Mouse (Mus musculus): ENCODE measurements at regions not wholly inside any gene's neighbourhood (a gene's known extent, or its start where the extent isn't known, plus 50 kb on each side); places are given as distances from the start of the nearest gene placed in this dataset.
"Not testable (repeated sequence)": the region's sequence is repeated elsewhere in the genome, so short reads cannot be mapped to it uniquely, and the experiment has no call there.

DNA sequence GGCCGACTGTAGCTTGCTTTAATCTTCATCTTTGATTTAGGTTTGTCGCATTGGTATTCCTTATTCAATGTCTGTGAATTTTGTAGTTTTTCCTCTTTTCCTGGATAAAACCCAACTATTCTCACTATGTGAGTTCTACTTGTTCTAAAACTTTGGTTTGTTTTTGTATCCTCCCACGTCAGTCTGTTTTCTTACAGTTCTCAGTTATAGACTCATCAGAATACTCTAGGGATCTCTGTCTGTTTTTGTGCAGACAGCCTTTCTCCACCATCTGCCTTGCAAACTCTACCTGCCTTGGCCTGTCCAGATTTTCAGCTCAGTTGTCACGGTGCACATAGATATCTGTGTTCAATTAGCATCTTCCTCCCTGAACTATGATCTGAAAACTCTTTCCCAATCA lies 249.3 kb downstream of the Adgrg6 start:
- Histone ChIP-seq H3K9me3 (ENCODE audit: control insufficient read depth, low read length) (no peaks in the 10 kb centered on the region), H3K9ac (ENCODE audit: low read length) (no peak overlapping the region), H3K27ac (replicated peaks) (no peak overlapping the region), H3K4me1 (replicated peaks; ENCODE audit: control insufficient read depth, insufficient read depth) (no peaks in the 10 kb centered on the region), H3K27me3 (ENCODE audit: control insufficient read depth, insufficient read depth, low read length) (no peaks in the 10 kb centered on the region), H3K36me3 (ENCODE audit: control insufficient read depth, insufficient read depth, low read length) (no peaks in the 10 kb centered on the region), H3K4me2 (replicated peaks; ENCODE audit: low read depth) (no peak overlapping the region), H3K4me3 (ENCODE audit: low read depth, low read length) (no peak overlapping the region)
- ATAC-seq (ENCODE audit: low FRiP score, low TSS enrichment) (no peak), DNase-seq (ENCODE audit: low spot score) (no peak)
- WGBS = 76% methylated on average over 4 of the region's 4 CpGs
- TF ChIP-seq CTCF (IDR thresholded peaks at IDR 0.05; ENCODE audit: low read depth) (no peak), EP300 (optimal IDR thresholded peaks at IDR 0.05) (no peak)

DNA sequence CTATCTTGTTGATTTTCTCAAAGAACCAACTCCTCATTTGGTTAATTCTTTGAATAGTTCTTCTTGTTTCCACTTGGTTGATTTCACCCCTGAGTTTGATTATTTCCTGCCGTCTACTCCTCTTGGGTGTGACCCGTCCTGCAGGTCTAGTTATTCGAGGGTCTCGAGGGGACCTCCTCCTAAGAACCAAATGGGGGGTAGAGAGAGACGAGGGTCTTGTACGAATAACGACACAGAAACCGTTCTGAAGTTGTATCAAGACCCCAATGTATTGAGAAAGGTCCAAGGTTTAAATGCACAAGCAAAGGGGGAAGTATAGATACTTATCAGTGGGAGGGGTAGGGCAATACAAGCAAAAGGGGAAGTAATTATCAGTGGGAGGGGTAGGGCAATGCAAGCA lies 252.8 kb downstream of the Adgrg6 start:
- not testable (repeated sequence) for H3K4me3 ChIP-seq (ENCODE audit: low read depth, low read length); H3K9me3 ChIP-seq (ENCODE audit: control insufficient read depth, low read length); ATAC-seq (ENCODE audit: low FRiP score, low TSS enrichment); H3K27ac ChIP-seq (replicated peaks); H3K4me1 ChIP-seq (replicated peaks; ENCODE audit: control insufficient read depth, insufficient read depth); H3K4me2 ChIP-seq (replicated peaks; ENCODE audit: low read depth); DNase-seq (ENCODE audit: low spot score); H3K36me3 ChIP-seq (ENCODE audit: control insufficient read depth, insufficient read depth, low read length); H3K27me3 ChIP-seq (ENCODE audit: control insufficient read depth, insufficient read depth, low read length); H3K9ac ChIP-seq (ENCODE audit: low read length)
- WGBS = 88% methylated on average over 6 of the region's 8 CpGs

- Histone ChIP-seq H3K4me2 (replicated peaks; ENCODE audit: low read depth) (no peak overlapping the region), H3K27me3 (ENCODE audit: control insufficient read depth, insufficient read depth, low read length) (no peaks in the 10 kb centered on the region), H3K27ac (replicated peaks) (no peak overlapping the region), H3K4me3 (ENCODE audit: low read depth, low read length) (no peak overlapping the region), H3K36me3 (ENCODE audit: control insufficient read depth, insufficient read depth, low read length) (no peaks in the 10 kb centered on the region), H3K4me1 (replicated peaks; ENCODE audit: control insufficient read depth, insufficient read depth) (no peaks in the 10 kb centered on the region), H3K9ac (ENCODE audit: low read length) (no peak overlapping the region), H3K9me3 (ENCODE audit: control insufficient read depth, low read length) (no peaks in the 10 kb centered on the region)
- DNase-seq (ENCODE audit: low spot score) = no peak
- TF ChIP-seq CTCF (IDR thresholded peaks at IDR 0.05; ENCODE audit: low read depth) = no peak
- no peak for TF ChIP-seq EP300 (optimal IDR thresholded peaks at IDR 0.05)
- 79% methylated on average over 4 of the region's 4 CpGs for WGBS
- ATAC-seq (ENCODE audit: low FRiP score, low TSS enrichment) = no peak
These were observed 257.9 kb downstream of the Adgrg6 start for GRCm38 (mm10) chr10:14287551-14287950.

DNA sequence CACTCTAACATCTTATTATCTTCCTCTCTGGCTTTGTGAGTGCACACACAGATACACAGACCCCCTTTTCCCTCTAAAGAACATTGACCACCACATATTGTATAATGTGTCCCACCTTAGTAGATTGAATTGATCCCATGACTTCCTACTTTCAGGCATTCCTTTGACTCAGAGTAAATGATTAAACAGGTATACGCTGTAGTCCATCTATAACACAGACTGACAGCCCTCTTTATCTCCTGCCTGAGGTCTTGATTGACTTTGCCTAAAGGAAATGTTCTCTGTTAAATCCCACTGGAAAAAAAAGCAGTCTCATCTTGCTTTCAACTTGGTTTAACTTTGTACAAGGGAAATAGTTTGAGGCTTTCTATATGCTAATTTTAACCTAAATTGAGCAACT lies 268.8 kb downstream of the Adgrg6 start:
- H3K36me3 ChIP-seq (ENCODE audit: control insufficient read depth, insufficient read depth, low read length) = no peaks in the 10 kb centered on the region
- H3K4me1 ChIP-seq (replicated peaks; ENCODE audit: control insufficient read depth, insufficient read depth) = no peaks in the 10 kb centered on the region
- no peaks in the 10 kb centered on the region for H3K9me3 ChIP-seq (ENCODE audit: control insufficient read depth, low read length)
- no peak overlapping the region for H3K9ac ChIP-seq (ENCODE audit: low read length)
- H3K4me3 ChIP-seq (ENCODE audit: low read depth, low read length) = no peak overlapping the region
- DNase-seq (ENCODE audit: low spot score) = no peak
- no peak overlapping the region for H3K27ac ChIP-seq (replicated peaks)
- H3K4me2 ChIP-seq (replicated peaks; ENCODE audit: low read depth) = no peak overlapping the region
- ATAC-seq (ENCODE audit: low FRiP score, low TSS enrichment) = no peak
- no peaks in the 10 kb centered on the region for H3K27me3 ChIP-seq (ENCODE audit: control insufficient read depth, insufficient read depth, low read length)
- TF ChIP-seq CTCF (IDR thresholded peaks at IDR 0.05; ENCODE audit: low read depth) (no peak), EP300 (optimal IDR thresholded peaks at IDR 0.05) (no peak)
- WGBS = 36% methylated on average over 1 of the region's 1 CpGs

DNA sequence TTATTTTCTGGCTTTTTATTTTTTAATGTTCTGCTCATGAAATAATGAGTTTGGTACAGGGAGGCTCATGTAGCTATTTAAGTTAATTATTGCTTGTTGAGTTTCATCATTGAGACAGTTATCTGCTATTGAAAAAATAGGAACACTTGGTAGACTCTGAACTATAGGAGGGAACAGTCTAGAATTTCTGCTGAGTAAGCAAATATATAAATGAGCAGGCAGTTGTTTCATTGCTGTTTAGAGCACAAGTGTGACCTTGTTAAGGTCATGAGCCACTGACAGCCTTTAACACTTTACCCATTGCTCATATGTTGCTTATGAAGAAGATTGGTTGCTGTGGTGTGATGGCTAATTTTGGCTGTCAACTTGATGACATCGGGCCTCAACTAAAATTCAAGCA lies 270.0 kb downstream of the Adgrg6 start:
- Histone ChIP-seq H3K4me3 (ENCODE audit: low read depth, low read length) (no peak overlapping the region), H3K27ac (replicated peaks) (no peak overlapping the region), H3K36me3 (ENCODE audit: control insufficient read depth, insufficient read depth, low read length) (no peaks in the 10 kb centered on the region), H3K4me2 (replicated peaks; ENCODE audit: low read depth) (no peak overlapping the region), H3K27me3 (ENCODE audit: control insufficient read depth, insufficient read depth, low read length) (no peaks in the 10 kb centered on the region), H3K9me3 (ENCODE audit: control insufficient read depth, low read length) (no peaks in the 10 kb centered on the region), H3K4me1 (replicated peaks; ENCODE audit: control insufficient read depth, insufficient read depth) (no peaks in the 10 kb centered on the region), H3K9ac (ENCODE audit: low read length) (no peak overlapping the region)
- TF ChIP-seq EP300 (optimal IDR thresholded peaks at IDR 0.05) (no peak), CTCF (IDR thresholded peaks at IDR 0.05; ENCODE audit: low read depth) (no peak)
- 74% methylated on average over 1 of the region's 1 CpGs for WGBS
- ATAC-seq (ENCODE audit: low FRiP score, low TSS enrichment) (no peak), DNase-seq (ENCODE audit: low spot score) (no peak)

DNA sequence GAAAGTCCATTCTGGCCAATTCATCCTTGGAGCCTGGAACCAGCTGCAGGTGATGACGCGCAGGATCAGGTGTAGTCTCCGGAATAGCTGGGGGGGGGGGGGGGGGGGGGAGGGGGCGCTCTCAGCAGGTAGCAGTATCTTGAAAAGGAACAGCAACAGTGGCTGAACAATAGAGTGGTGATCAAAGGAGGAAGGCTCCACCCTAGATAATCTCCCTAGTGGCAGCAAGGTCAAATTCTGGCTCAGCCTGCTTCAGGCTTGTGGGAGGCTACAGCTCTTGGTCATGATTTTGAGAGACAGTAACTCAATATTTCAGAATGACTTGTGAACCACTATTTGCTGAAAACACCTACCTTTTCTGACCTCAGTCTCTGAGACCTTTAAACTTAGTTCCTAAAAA lies 275.5 kb downstream of the Adgrg6 start:
- Histone ChIP-seq H3K36me3 (ENCODE audit: control insufficient read depth, insufficient read depth, low read length) (no peaks in the 10 kb centered on the region), H3K4me2 (replicated peaks; ENCODE audit: low read depth) (no peak overlapping the region), H3K9ac (ENCODE audit: low read length) (no peak overlapping the region), H3K27me3 (ENCODE audit: control insufficient read depth, insufficient read depth, low read length) (no peaks in the 10 kb centered on the region), H3K4me3 (ENCODE audit: low read depth, low read length) (no peak overlapping the region), H3K27ac (replicated peaks) (no peak overlapping the region), H3K4me1 (replicated peaks; ENCODE audit: control insufficient read depth, insufficient read depth) (no peaks in the 10 kb centered on the region), H3K9me3 (ENCODE audit: control insufficient read depth, low read length) (no peaks in the 10 kb centered on the region)
- DNase-seq (ENCODE audit: low spot score) (no peak), ATAC-seq (ENCODE audit: low FRiP score, low TSS enrichment) (no peak)
- TF ChIP-seq EP300 (optimal IDR thresholded peaks at IDR 0.05) (no peak), CTCF (IDR thresholded peaks at IDR 0.05; ENCODE audit: low read depth) (no peak)
- WGBS = 17% methylated on average over 3 of the region's 4 CpGs
